Mouse (Mus musculus) bone marrow, adult 2 months (tissue): Measurements from ENCODE around the gene Pstpip1. TPM values are rescaled to one million over a fixed set of nuclear protein-coding genes. Genes with fewer than 3 reads are reported as not detected.

Source experiments
- H3K27ac ChIP-seq: fragments of 200-500 bp; 2 replicates; pipeline ENCODE4 v1.5.1; 2012; ENCODE audit warnings: low read depth, mild to moderate bottlenecking, control low read depth, inconsistent platforms, low read length; ENCODE audit not compliant: control insufficient read depth, poor library complexity, insufficient read depth
- H3K4me1 ChIP-seq: fragments of 200-500 bp; 2 replicates; pipeline ENCODE4 v1.6.1; 2011; ENCODE audit warnings: low read length; ENCODE audit not compliant: control insufficient read depth, insufficient read depth
- H3K4me3 ChIP-seq: fragments of 200-500 bp; replicated peaks from 2 replicates; pipeline ENCODE3; 2011; ENCODE audit warnings: mild to moderate bottlenecking, low read depth, low read length, control low read depth; ENCODE audit not compliant: control insufficient read depth
- CTCF ChIP-seq: fragments of 200-500 bp; IDR thresholded peaks from 2 replicates; pipeline ENCODE4 v1.5.1; 2011; ENCODE audit warnings: low read length, control low read depth; ENCODE audit not compliant: control insufficient read depth, insufficient read depth
- POLR2A ChIP-seq: fragments of 200-500 bp; IDR thresholded peaks from 2 replicates; pipeline ENCODE4 v1.6.1; 2011; ENCODE audit warnings: low read depth, mild to moderate bottlenecking, control low read depth, low read length, borderline replicate concordance; ENCODE audit not compliant: control insufficient read depth
- WGBS: fragments of 180-500 bp; shearing (Covaris S2); methylation state at CpG from one replicate; pipeline ENCODE4 v1.1.7; 2018; 5-methylcytosine and 5-hydroxymethylcytosine counted together
- polyA plus RNA-seq: library from polyadenylated mRNA; stranded (reverse); fragments of >200 nt; gene quantifications from 2 replicates; pipeline ENCODE4 v1.2.4, GENCODE M21; 2011; ENCODE audit warnings: low replicate concordance; ENCODE audit not compliant: missing spikeins, insufficient read depth, insufficient read length

Pstpip1 gene
- polyA plus RNA-seq, 1 experiment, result 115 TPM

DNA sequence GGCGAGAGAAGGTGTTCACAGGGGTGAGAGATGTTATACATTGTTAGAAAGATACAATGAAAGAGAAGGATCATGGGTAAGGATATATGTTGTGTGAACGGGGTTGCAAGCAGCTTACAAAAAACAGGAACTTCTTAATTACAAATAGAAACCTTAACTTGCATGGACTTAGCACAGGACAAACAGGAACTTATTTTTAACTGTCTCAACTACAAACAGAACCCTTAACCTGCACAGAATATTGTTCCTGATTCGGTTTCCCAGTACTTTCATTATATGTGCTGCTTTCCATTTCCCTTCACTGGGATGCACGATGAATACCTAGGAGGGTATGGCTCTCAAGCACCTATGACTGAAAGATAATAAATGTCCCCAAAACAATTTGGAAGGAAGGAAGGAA is 21.8 kb upstream of the Pstpip1 start:
- 46% methylated on average over 4 of the region's 4 CpGs for WGBS
- no peak overlapping the region for H3K27ac ChIP-seq
- TF ChIP-seq CTCF (no peak), POLR2A (no peak)
- H3K4me1 ChIP-seq, result no peaks in the 10 kb centered on the region; the same call in none of the 2 replicates
- H3K4me3 ChIP-seq, result no peak overlapping the region

DNA sequence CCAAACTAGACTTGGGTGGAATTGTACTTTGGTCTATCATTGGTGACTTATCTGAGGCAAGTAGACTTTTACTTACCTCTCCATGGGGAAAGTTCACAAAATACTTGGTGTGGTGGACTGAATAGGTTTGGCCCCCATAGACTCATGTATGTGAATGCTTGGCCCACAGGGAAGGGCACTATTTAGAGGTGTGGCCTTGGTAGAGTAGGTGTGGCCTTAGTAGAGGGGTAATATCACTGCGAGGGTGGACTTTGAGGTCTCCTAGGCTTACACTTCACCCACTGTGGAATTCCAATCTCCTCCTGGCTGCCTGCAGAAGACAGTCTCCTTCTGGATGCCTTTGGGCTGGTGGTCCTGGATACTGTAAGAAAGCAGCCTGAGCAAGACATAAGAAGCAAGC is 21.1 kb upstream of the Pstpip1 start:
- TF ChIP-seq POLR2A (no peak), CTCF (no peak)
- Histone ChIP-seq H3K4me1 (no peaks in the 10 kb centered on the region; the same call in none of the 2 replicates), H3K27ac (no peak overlapping the region), H3K4me3 (no peak overlapping the region)
- 93% methylated on average over 1 of the region's 1 CpGs for WGBS

DNA sequence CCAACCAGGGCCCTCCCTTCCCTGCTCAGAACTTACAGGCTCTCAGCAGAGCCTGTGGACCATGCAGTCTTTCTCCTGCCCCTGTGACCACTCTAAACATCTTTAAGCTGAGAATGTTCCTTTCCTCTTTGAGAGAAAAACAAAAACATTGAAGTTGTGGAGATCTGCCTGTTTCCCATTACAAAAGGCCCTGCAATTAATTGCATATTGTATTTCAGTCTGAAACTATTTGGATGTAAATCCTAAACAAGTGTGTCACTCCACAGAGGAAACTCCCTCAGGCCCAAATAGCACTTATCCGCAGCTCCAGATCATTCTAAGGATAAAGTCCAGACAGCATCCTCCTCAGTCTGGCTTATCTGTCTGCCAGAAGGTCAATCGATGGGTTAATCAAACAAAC is 16.9 kb upstream of the Pstpip1 start:
- Histone ChIP-seq H3K4me1 (peaks cover 8% of the 10 kb centered on the region), H3K4me3 (no peak overlapping the region), H3K27ac (no peak overlapping the region)
- 69% methylated on average over 2 of the region's 2 CpGs for WGBS
- TF ChIP-seq POLR2A, result no peak
- no peak for TF ChIP-seq CTCF

DNA sequence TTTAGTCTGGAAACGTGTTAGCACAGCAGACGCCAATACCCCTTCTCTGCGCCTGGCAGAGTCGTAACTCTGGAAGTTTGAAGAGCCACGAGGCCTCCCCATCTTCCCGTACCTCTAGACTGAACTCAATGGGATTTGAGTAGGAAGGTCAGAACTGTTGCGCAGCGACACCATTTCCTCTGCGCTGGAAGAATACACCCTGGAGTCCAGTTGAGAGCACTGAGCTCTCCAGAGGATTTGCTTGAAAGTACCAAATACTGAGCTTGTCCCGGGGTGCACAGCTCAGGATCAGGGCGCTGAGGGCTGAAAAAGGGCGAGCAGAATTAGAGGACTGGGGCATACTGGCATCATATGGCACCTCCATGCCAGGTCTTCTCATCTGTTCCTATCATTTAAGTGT is 14.9 kb upstream of the Pstpip1 start:
- TF ChIP-seq CTCF (no peak), POLR2A (no peak)
- H3K4me1 ChIP-seq, result peaks cover 9% of the 10 kb centered on the region
- H3K27ac ChIP-seq, result no peak overlapping the region
- 77% methylated on average over 12 of the region's 12 CpGs for WGBS
- no peak overlapping the region for H3K4me3 ChIP-seq

DNA sequence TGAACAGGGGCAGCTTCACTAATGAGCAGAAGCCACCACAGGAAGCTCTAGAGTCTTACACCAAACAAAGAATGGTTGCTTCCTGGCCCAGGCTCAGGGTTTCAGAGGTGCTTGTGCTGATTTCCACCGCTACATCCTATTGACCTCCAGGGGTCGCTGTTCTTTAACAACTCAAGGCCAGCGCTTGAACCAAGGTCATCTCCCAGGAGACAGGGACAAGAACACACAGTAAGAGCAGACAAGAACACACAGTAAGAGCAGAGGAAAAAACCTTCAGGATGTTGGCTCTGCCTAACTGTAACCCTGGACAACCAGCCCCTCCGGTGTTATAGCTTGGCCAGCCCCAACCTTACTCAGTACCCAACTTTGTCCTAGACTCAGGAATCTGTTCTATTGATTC is 14.5 kb upstream of the Pstpip1 start:
- Histone ChIP-seq H3K4me1 (peaks cover 9% of the 10 kb centered on the region), H3K4me3 (no peak overlapping the region), H3K27ac (peak overlapping the region; percentile 83)
- TF ChIP-seq CTCF, result peak; percentile 83
- no peak for TF ChIP-seq POLR2A
- WGBS, result 3% methylated on average over 4 of the region's 4 CpGs

DNA sequence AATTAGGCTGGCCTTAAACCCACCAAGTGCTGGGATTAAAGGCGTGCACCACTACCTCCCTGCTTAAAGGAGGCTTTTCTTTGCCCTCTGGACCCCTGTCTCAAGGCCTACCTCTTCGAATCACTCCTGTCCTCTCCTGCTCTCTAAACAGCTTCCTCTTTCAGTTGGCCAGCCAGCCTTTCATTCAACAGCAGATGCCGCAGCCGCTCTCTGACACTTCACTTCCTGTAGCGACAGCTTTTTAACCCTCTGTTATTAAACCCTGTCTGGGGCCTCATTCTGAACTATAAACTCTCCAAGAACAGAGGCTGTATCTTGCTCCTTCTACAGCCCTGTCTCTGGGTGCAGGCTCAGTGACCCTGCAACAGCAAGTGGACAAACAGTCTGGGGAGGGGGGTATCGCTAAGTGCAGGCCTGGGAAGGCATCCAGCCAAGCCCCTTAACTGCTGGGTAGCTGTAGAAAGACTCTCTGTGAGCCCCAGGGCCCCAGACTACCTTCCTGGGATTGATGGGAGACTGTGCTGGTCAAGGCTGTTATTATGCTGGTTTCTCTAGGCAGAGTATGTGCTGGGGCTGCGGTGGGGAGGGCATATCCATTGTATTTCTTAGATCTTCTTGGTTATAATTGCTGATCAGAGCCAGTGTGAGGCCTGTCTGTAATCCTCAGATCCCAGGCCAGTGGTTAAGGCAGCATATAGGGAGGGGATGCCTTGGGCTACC is 13.7 kb upstream of the Pstpip1 start:
- WGBS, result 15% methylated on average over 7 of the region's 7 CpGs
- Histone ChIP-seq H3K4me3 (no peak overlapping the region), H3K4me1 (peaks cover 9% of the 10 kb centered on the region), H3K27ac (peak overlapping the region; percentile 83)
- TF ChIP-seq POLR2A, result no peak
- TF ChIP-seq CTCF, result no peak

DNA sequence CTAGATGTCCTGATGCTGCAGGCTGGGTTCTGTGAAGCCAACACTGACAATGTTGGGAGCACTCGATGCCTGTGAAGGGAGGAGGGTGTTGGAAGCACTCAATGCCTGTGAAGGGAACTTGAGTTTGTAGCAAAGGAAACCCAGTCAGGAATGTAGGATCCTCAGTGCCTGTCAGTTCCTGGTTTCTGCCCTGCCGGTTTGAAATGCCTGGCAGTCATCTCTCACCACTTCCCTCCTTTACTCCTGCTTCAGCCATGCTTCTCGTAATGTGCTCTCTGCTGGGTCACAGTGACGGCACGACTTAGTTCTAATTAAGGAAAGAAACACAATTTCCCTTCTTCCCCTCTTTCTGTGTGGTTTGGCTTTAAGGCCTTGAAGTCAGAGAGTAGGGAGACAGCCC is 10.2 kb upstream of the Pstpip1 start:
- TF ChIP-seq POLR2A, result no peak
- TF ChIP-seq CTCF, result no peak
- peaks cover 9% of the 10 kb centered on the region for H3K4me1 ChIP-seq
- 0 out of 2 replicates have a peak overlapping the region, but pooled peaks have one; percentile 51 for H3K27ac ChIP-seq
- no peak overlapping the region for H3K4me3 ChIP-seq
- WGBS, result 23% methylated on average over 5 of the region's 5 CpGs

DNA sequence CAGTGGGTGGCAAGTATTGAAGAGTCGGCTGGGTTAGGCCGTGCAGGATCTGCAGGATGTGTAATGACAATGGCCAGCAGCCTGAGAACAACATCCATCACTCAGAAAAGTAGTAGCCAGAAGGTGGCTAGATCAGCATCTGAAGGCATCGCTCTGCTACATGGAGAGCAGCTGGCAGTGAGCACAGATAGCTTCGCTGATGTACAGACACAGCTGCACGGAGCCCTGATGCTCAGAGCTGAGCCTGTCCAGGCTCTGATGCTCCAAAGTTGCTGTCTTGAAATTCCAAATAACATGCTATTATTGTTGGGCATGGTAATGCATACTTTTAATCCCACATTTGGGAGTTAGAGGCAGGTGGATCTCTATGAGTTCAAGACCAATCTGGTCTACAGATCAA is 3.2 kb upstream of the Pstpip1 start:
- H3K27ac ChIP-seq, result no peak overlapping the region
- H3K4me1 ChIP-seq, result peaks cover 2% of the 10 kb centered on the region
- WGBS, result 81% methylated on average over 5 of the region's 5 CpGs

More for the DNA sequence above, 3.2 kb upstream of the Pstpip1 start:
- TF ChIP-seq POLR2A (no peak), CTCF (no peak)
- H3K4me3 ChIP-seq, result no peak overlapping the region
